Mouse (Mus musculus) neural tube, embryonic 14.5 days (tissue): ENCODE measurements at regions not wholly inside any gene's neighbourhood (a gene's known extent, or its start where the extent isn't known, plus 50 kb on each side); places are given as distances from the start of the nearest gene placed in this dataset.

Source experiments
- ATAC-seq: fragments of 200-750 bp; cut with Nextera tagmentation; 2 replicates; pipeline ENCODE4 v1.8.0; 2017; ENCODE audit warnings: low read depth, mild to moderate bottlenecking, moderate TSS enrichment, moderate library complexity
- H3K27ac ChIP-seq: fragments of 300-500 bp; sonication (generic); 2 replicates; pipeline ENCODE4 v1.5.1; 2014; ENCODE audit warnings: low read depth, mild to moderate bottlenecking, control low read depth, low read length, moderate library complexity, mixed read lengths
- H3K27me3 ChIP-seq: fragments of 300-500 bp; sonication (generic); 2 replicates; pipeline ENCODE4 v1.6.1; 2014; ENCODE audit warnings: low read length; ENCODE audit not compliant: control insufficient read depth, insufficient read depth
- H3K36me3 ChIP-seq: fragments of 300-500 bp; sonication (generic); 2 replicates; pipeline ENCODE4 v1.6.1; 2014; ENCODE audit warnings: low read length, mixed read lengths; ENCODE audit not compliant: control insufficient read depth, insufficient read depth
- H3K4me1 ChIP-seq: fragments of 300-500 bp; sonication (generic); 2 replicates; pipeline ENCODE4 v1.6.1; 2014; ENCODE audit warnings: low read length; ENCODE audit not compliant: control insufficient read depth, insufficient read depth
- H3K4me2 ChIP-seq: fragments of 300-500 bp; sonication (generic); 2 replicates; pipeline ENCODE4 v1.6.1; 2014; ENCODE audit warnings: mild to moderate bottlenecking, low read depth, low read length, control low read depth
- H3K4me3 ChIP-seq: fragments of 300-500 bp; sonication (generic); 2 replicates; pipeline ENCODE4 v1.5.1; 2014; ENCODE audit warnings: low read depth, low read length, control low read depth, mixed read lengths
- H3K9ac ChIP-seq: fragments of 300-500 bp; sonication (generic); replicated peaks from 2 replicates; pipeline ENCODE4 v1.6.1; 2014; ENCODE audit warnings: low read depth, mild to moderate bottlenecking, control low read depth, low read length, mixed read lengths
- H3K9me3 ChIP-seq: fragments of 300-500 bp; sonication (generic); 2 replicates; pipeline ENCODE4 v1.6.1; 2016; ENCODE audit warnings: low read length; ENCODE audit not compliant: control insufficient read depth
- WGBS: fragments of 180-500 bp; shearing (Covaris S2); extraction: QIAGEN DNeasy Blood & Tissue Kit; methylation state at CpG from one replicate; pipeline ENCODE4 v1.1.7; 2014; 5-methylcytosine and 5-hydroxymethylcytosine counted together

DNA sequence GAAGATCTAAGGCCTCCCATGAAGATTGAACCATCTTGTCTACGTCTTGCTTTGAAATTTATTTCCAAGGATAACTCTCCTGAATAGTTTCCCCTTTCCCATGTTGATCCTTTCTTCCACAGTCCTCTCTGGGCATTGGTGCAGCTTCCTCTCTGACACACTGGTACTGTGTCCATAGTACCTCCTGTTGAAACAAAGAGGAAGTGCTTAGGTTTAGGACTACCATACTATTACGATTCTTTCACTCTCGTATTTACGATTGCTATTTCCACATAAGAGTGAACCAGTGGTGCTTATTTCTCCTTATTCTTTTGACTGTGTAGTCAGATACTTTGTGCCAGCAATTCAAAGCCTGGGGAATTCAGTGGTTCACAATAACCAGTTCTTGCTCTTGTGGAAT lies 282.2 kb upstream of the Nrp1 start:
- no peak for ATAC-seq
- Histone ChIP-seq H3K36me3 (no peaks in the 10 kb centered on the region), H3K9ac (no peak overlapping the region), H3K4me2 (no peak overlapping the region), H3K27me3 (no peaks in the 10 kb centered on the region), H3K4me1 (no peaks in the 10 kb centered on the region), H3K27ac (no peak overlapping the region), H3K9me3 (no peaks in the 10 kb centered on the region), H3K4me3 (no peak overlapping the region)
- 84% methylated on average over 4 of the region's 4 CpGs for WGBS

DNA sequence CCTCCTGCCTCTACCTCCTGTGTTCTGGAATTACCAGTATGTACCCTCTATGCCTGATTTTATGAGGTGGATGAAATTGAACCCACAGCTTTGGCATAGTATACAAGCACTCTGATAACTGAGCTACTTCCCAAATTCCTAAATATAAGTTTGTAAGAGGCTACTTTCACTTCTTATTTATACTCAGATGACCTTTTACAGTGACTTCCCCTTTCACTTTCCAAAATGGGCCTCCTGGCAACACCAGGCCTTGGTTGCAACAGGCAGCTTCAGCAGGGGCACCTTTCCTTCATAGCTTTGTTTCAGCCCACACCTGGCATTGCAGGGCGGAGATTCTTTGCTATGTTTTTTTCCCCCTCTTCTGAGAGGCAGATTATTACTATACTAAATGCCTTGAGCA lies 279.7 kb upstream of the Nrp1 start:
- Histone ChIP-seq H3K4me3 (no peak overlapping the region), H3K4me2 (no peak overlapping the region), H3K27ac (no peak overlapping the region), H3K27me3 (no peaks in the 10 kb centered on the region), H3K4me1 (no peaks in the 10 kb centered on the region), H3K9ac (no peak overlapping the region), H3K36me3 (no peaks in the 10 kb centered on the region), H3K9me3 (no peaks in the 10 kb centered on the region)
- ATAC-seq = no peak
- 92% methylated on average over 1 of the region's 1 CpGs for WGBS

DNA sequence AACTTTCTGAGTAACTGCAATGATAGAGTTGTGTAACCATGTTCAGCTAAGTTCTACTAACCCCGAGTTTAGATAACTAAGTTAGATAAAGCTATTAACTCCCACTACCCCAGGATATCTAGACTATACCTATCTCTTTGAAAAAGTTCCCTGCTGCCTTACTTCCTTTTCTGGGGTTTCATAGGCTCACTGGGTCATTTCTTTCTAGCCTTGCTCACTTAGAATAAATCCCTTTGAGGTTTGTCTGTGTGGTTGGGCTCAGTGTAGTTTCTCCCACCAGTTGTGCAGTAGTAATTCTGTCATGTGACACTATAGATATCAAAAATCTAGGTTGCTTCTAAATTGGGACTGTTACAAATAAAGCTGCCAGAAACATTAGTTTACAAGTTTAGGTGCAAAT lies 272.6 kb upstream of the Nrp1 start:
- H3K9me3 ChIP-seq = no peaks in the 10 kb centered on the region
- no peak overlapping the region for H3K4me2 ChIP-seq
- H3K36me3 ChIP-seq = no peaks in the 10 kb centered on the region
- no peaks in the 10 kb centered on the region for H3K27me3 ChIP-seq
- H3K27ac ChIP-seq = no peak overlapping the region
- H3K9ac ChIP-seq = no peak overlapping the region
- ATAC-seq = no peak
- H3K4me3 ChIP-seq = no peak overlapping the region
- no peaks in the 10 kb centered on the region for H3K4me1 ChIP-seq
- 86% methylated on average over 1 of the region's 1 CpGs for WGBS

DNA sequence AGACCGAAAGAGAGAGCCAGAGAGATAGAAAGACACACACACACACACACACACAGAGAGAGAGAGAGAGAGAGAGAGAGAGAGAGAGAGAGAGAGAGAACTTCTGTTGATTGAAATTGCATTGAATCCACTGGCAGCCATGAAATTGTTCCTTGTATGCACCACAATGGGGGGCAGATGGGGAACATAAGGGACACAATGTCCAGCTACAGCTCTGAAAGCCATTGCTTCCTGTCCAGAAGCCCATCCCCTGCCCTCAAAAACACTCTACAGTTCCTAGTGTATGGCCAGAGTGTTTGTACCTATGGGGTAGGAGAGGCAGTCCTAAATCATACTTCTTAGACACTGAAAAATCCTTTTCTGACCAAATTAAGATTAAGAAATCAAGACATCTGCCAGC lies 270.9 kb upstream of the Nrp1 start:
- no peaks in the 10 kb centered on the region for H3K4me1 ChIP-seq
- H3K27ac ChIP-seq = no peak overlapping the region
- ATAC-seq = no peak
- no peak overlapping the region for H3K9ac ChIP-seq
- no peak overlapping the region for H3K4me3 ChIP-seq
- WGBS = 45% methylated on average over 1 of the region's 1 CpGs
- H3K27me3 ChIP-seq = no peaks in the 10 kb centered on the region
- no peaks in the 10 kb centered on the region for H3K36me3 ChIP-seq
- no peaks in the 10 kb centered on the region for H3K9me3 ChIP-seq
- no peak overlapping the region for H3K4me2 ChIP-seq

DNA sequence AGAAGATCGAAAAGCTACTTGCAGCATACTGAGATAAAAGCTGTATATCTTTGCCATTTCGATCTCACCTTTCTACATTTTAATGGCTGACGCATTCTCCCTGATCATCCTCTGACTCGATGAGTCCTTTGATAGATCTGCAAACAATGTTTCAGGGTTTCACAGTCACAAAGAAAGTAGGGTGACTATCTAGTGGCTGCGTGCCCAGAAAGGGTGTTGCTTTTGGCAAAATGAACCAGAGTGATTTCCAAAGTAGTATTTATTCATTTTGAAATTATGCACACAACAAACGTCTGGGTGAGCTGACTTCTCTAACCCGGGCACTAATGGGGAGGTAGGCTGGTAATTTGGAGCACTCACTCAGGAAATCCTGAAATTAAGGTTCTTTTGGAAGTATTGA lies 265.6 kb upstream of the Nrp1 start:
- H3K4me3 ChIP-seq = no peak overlapping the region
- H3K36me3 ChIP-seq = no peaks in the 10 kb centered on the region
- H3K9ac ChIP-seq = no peak overlapping the region
- WGBS = 90% methylated on average over 7 of the region's 7 CpGs
- no peaks in the 10 kb centered on the region for H3K9me3 ChIP-seq
- no peak overlapping the region for H3K27ac ChIP-seq
- no peak overlapping the region for H3K4me2 ChIP-seq
- ATAC-seq = no peak
- H3K27me3 ChIP-seq = no peaks in the 10 kb centered on the region
- no peaks in the 10 kb centered on the region for H3K4me1 ChIP-seq

DNA sequence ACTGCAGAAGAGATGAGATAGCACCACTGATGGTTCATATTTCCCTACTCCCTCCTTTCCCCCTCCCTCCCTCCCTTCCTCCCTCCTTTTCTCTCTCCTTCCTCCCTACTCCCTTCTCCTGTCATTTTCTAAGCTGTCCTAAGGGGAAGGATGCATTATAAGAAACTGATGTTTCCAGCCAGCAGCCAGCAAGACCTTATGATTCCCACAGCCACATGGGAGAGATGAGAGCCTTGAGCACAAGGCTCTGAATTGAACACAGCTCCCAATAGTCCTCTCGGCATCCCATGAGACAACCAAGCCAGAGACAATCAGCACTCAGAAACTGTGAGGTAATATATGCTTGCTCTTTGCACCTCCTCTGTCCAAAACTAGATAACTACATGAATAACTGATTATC lies 263.0 kb upstream of the Nrp1 start:
- Histone ChIP-seq H3K4me2 (no peak overlapping the region), H3K4me1 (no peaks in the 10 kb centered on the region), H3K9ac (no peak overlapping the region), H3K36me3 (no peaks in the 10 kb centered on the region), H3K9me3 (no peaks in the 10 kb centered on the region), H3K27ac (no peak overlapping the region), H3K27me3 (no peaks in the 10 kb centered on the region), H3K4me3 (no peak overlapping the region)
- ATAC-seq = no peak
- 94% methylated on average over 1 of the region's 1 CpGs for WGBS

DNA sequence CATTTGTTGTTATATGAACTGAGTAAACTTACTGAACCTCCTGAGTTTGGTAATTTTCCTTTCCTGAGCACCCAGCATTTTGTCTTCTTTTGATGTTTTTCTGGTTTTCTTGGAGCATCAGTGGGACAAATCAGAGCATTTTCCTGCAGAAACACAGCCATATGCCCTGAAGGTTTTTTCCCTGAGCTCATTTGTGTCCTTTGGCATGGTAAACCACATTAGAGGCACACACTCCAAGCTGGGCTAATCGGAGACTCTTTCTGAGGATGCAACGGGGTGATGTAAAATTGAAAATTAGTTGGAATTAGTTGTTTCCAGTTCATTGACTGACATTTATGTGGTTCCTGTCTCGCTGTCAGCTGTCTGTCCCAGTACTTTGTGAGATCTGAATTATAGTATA lies 260.8 kb upstream of the Nrp1 start:
- Histone ChIP-seq H3K4me1 (no peaks in the 10 kb centered on the region), H3K4me3 (no peak overlapping the region), H3K9ac (no peak overlapping the region), H3K4me2 (no peak overlapping the region), H3K36me3 (no peaks in the 10 kb centered on the region), H3K27me3 (no peaks in the 10 kb centered on the region), H3K27ac (no peak overlapping the region), H3K9me3 (no peaks in the 10 kb centered on the region)
- ATAC-seq = no peak
- WGBS = 66% methylated on average over 3 of the region's 3 CpGs

DNA sequence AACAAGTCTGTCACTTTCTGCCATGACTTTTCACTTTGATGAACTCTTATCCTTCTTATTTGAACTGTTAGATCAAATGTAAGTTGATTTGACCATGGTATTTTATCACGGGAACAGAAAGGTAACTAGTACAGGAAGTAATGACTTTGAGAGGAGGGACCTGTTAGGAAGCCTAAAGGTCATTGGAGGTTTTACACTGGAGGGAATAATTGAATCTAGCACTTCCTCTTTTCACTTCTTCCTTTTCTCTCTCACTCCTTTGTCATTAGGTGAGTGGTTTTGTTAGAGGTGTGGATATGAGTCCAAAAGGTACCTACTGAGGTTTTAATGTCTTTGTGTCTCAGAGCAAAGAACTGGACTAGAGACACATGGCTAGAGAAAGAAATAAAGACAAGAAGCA lies 255.0 kb upstream of the Nrp1 start:
- H3K9ac ChIP-seq = no peak overlapping the region
- ATAC-seq = no peak
- no peak overlapping the region for H3K4me2 ChIP-seq
- 91% methylated on average over 1 of the region's 1 CpGs for WGBS
- H3K27me3 ChIP-seq = no peaks in the 10 kb centered on the region
- no peaks in the 10 kb centered on the region for H3K9me3 ChIP-seq
- no peaks in the 10 kb centered on the region for H3K4me1 ChIP-seq
- no peaks in the 10 kb centered on the region for H3K36me3 ChIP-seq
- H3K4me3 ChIP-seq = no peak overlapping the region
- H3K27ac ChIP-seq = no peak overlapping the region

DNA sequence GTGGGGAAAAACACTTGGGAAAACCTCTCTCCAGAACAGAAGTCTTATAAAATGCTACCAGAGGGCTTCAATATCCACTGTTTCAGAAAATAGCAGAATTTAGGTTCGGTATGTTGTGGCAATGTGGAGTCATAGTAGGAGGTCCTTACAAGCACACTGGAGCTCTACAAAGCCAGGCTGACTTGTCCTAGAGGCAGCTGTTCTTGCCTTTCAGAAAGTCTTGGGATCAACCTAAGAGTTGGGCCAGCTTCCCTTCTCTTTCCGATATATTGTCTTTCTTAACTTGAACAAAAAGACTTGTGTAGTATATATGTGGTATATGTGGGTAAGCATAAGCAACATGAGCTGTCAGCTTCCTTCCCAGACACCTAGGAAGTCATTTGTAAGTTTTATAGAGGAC lies 251.8 kb upstream of the Nrp1 start:
- no peaks in the 10 kb centered on the region for H3K4me1 ChIP-seq
- no peak overlapping the region for H3K27ac ChIP-seq
- no peaks in the 10 kb centered on the region for H3K36me3 ChIP-seq
- H3K9ac ChIP-seq = no peak overlapping the region
- H3K4me2 ChIP-seq = no peak overlapping the region
- no peak overlapping the region for H3K4me3 ChIP-seq
- H3K9me3 ChIP-seq = no peaks in the 10 kb centered on the region
- WGBS = 99% methylated on average over 2 of the region's 2 CpGs
- no peak for ATAC-seq
- no peaks in the 10 kb centered on the region for H3K27me3 ChIP-seq

DNA sequence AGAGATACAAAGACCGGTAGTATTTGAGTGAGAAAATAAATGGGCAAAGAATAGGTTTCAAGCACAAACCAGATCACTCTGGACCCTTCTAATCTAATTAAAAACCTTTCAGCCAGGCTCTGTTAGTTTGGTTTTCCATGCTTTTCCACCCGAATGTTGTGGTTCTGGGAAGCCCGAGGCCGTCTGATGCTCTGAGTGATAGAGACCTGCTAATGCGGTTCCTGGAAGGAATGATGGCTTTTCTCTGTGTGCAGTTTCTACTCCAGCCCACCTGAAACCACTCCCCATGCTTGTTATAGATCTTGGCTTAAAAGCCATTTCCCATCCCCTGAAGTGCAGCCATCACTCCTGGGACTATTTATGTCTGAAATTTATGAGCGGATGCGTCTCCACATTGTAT lies 251.4 kb upstream of the Nrp1 start:
- WGBS = 65% methylated on average over 7 of the region's 7 CpGs
- Histone ChIP-seq H3K27ac (no peak overlapping the region; the same call in 1 of the 2 replicates), H3K4me3 (no peak overlapping the region), H3K9ac (no peak overlapping the region), H3K36me3 (no peaks in the 10 kb centered on the region), H3K4me1 (no peaks in the 10 kb centered on the region), H3K9me3 (no peaks in the 10 kb centered on the region), H3K4me2 (no peak overlapping the region), H3K27me3 (no peaks in the 10 kb centered on the region)
- no peak for ATAC-seq
